Mouse (Mus musculus) heart, adult 9 months (tissue): Measurements from ENCODE around the gene Stmn1.

Experiments
- DNase-seq, 2 experiments: peaks; one replicate each; pipeline ENCODE4 v3.0.0; 2022; ENCODE audit warnings: low spot score in 2 of 2

Stmn1 gene

GRCm38 (mm10) chr4:134458856-134459255 lies 9.3 kb upstream of the Stmn1 start:
- DNase-seq: no peak

GRCm38 (mm10) chr4:134460277-134460676 lies 7.8 kb upstream of the Stmn1 start:
- no peak for DNase-seq

- no peak for DNase-seq
Observed at GRCm38 (mm10) chr4:134461252-134461651, 6.9 kb upstream of the Stmn1 start.

GRCm38 (mm10) chr4:134465789-134466188 lies 2.3 kb upstream of the Stmn1 start:
- no peak for DNase-seq

GRCm38 (mm10) chr4:134466381-134467262 lies 1.5 kb upstream of the Stmn1 start:
- DNase-seq: no peak

- peak; percentile 24 to 28 for DNase-seq
Observed at GRCm38 (mm10) chr4:134467435-134468214, 495 bp upstream of the Stmn1 start.

GRCm38 (mm10) chr4:134468578-134469266 lies 602 bp downstream of the Stmn1 start:
- DNase-seq: peak; percentile 82 to 89

- no peak for DNase-seq
Observed at GRCm38 (mm10) chr4:134469341-134469796, 1.2 kb downstream of the Stmn1 start.

GRCm38 (mm10) chr4:134469985-134470384 lies 1.9 kb downstream of the Stmn1 start:
- no peak for DNase-seq

- no peak for DNase-seq
Observed at GRCm38 (mm10) chr4:134471469-134471868, 3.3 kb downstream of the Stmn1 start.

GRCm38 (mm10) chr4:134473764-134474163 lies 5.6 kb downstream of the Stmn1 start:
- DNase-seq: no peak

- DNase-seq: no peak
Observed at GRCm38 (mm10) chr4:134474240-134474639, 6.1 kb downstream of the Stmn1 start.

- DNase-seq: no peak
Observed at GRCm38 (mm10) chr4:134476899-134477298, 8.8 kb downstream of the Stmn1 start.

- peak; percentile 57 to 85 for DNase-seq
Observed at GRCm38 (mm10) chr4:134478031-134478430, 9.9 kb downstream of the Stmn1 start.

GRCm38 (mm10) chr4:134479839-134480238 lies 11.7 kb downstream of the Stmn1 start:
- DNase-seq: no peak

- DNase-seq: peak; percentile 34 to 56
Observed at GRCm38 (mm10) chr4:134480864-134481263, 12.7 kb downstream of the Stmn1 start.

GRCm38 (mm10) chr4:134481270-134481669 lies 13.2 kb downstream of the Stmn1 start:
- DNase-seq: no peak

- DNase-seq: no peak
Observed at GRCm38 (mm10) chr4:134482442-134482841, 14.3 kb downstream of the Stmn1 start.

GRCm38 (mm10) chr4:134483078-134483688 lies 15.1 kb downstream of the Stmn1 start:
- no peak for DNase-seq

- no peak for DNase-seq
Observed at GRCm38 (mm10) chr4:134483696-134484095, 15.6 kb downstream of the Stmn1 start.

GRCm38 (mm10) chr4:134484231-134484630 lies 16.1 kb downstream of the Stmn1 start:
- no peak for DNase-seq
